Mouse (Mus musculus) forebrain, embryonic 13.5 days (tissue): ENCODE measurements around the gene Avpr2. TPM values are rescaled to one million over a fixed set of nuclear protein-coding genes. Genes with fewer than 3 reads are reported as not detected.

Source experiments
- ATAC-seq: fragments of 200-750 bp; cut with Nextera tagmentation; 2 replicates; pipeline ENCODE4 v1.8.0; 2017
- H3K27ac ChIP-seq: fragments of 300-500 bp; sonication (generic); 2 replicates; pipeline ENCODE4 v1.5.1; 2015; ENCODE audit warnings: inconsistent platforms, mild to moderate bottlenecking, moderate library complexity
- H3K27me3 ChIP-seq: fragments of 300-500 bp; sonication (generic); 2 replicates; pipeline ENCODE4 v1.6.1; 2015; ENCODE audit warnings: mild to moderate bottlenecking, inconsistent platforms
- H3K36me3 ChIP-seq: fragments of 300-500 bp; sonication (generic); 2 replicates; pipeline ENCODE4 v1.6.1; 2015; ENCODE audit warnings: mild to moderate bottlenecking, inconsistent platforms; ENCODE audit not compliant: poor library complexity, severe bottlenecking
- H3K4me1 ChIP-seq: fragments of 300-500 bp; sonication (generic); 2 replicates; pipeline ENCODE4 v1.6.1; 2015; ENCODE audit warnings: inconsistent platforms
- H3K4me2 ChIP-seq: fragments of 300-500 bp; sonication (generic); 2 replicates; pipeline ENCODE4 v1.6.1; 2015; ENCODE audit warnings: inconsistent platforms, mild to moderate bottlenecking, moderate library complexity
- H3K4me3 ChIP-seq: fragments of 300-500 bp; sonication (generic); 2 replicates; pipeline ENCODE4 v1.5.1; 2015; ENCODE audit warnings: mild to moderate bottlenecking, inconsistent platforms
- H3K9ac ChIP-seq: fragments of 300-500 bp; sonication (generic); 2 replicates; pipeline ENCODE4 v1.6.1; 2015; ENCODE audit warnings: mild to moderate bottlenecking, inconsistent platforms
- H3K9me3 ChIP-seq: fragments of 300-500 bp; sonication (generic); replicated peaks from 2 replicates; pipeline ENCODE4 v1.6.1; 2016; ENCODE audit warnings: inconsistent platforms
- WGBS: fragments of 180-500 bp; shearing (Covaris S2); methylation state at CpG from one replicate; pipeline ENCODE4 v1.1.7; 2015; 5-methylcytosine and 5-hydroxymethylcytosine counted together
- polyA plus RNA-seq: library from polyadenylated mRNA; unstranded; fragments of >200 nt; fragmentation: Nextera tagmentation; extraction: Ambion mirVana; gene quantifications from 2 replicates; pipeline ENCODE4 v1.2.1, GENCODE M21; 2015

Avpr2 gene
- polyA plus RNA-seq, 1 experiment from 2014 or later: 0.15 TPM

DNA sequence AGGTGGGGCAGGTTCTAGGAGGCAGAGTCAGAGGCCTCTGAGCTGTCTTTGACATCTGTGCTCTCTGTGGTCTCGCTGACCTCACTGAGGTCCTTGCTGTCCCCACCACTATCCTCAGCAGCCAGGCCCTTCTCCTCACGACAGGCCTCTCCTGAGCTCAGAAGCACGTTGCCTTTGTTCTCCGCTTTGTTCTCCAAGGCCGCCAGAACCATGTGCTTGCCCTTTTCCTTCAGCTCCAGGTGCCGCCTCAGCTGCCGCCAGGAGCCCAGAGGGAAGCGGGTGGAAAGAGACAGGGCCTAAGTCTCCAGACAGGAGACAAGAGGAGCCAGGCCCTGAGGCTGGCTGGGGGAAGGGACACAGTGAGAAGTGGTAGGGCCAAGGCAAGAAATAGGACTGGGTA lies 25.0 kb downstream of the Avpr2 start:
- no peak overlapping the region for H3K9ac ChIP-seq
- H3K4me1 ChIP-seq: peaks cover 11% of the 10 kb centered on the region
- WGBS: 71% methylated on average over 8 of the region's 8 CpGs
- no peak for ATAC-seq
- no peaks in the 10 kb centered on the region for H3K27me3 ChIP-seq
- H3K36me3 ChIP-seq: peaks cover 35% of the 10 kb centered on the region; the same call in 1 of the 2 replicates
- H3K27ac ChIP-seq: no peak overlapping the region
- no peak overlapping the region for H3K4me2 ChIP-seq
- no peaks in the 10 kb centered on the region for H3K9me3 ChIP-seq
- no peak overlapping the region for H3K4me3 ChIP-seq

DNA sequence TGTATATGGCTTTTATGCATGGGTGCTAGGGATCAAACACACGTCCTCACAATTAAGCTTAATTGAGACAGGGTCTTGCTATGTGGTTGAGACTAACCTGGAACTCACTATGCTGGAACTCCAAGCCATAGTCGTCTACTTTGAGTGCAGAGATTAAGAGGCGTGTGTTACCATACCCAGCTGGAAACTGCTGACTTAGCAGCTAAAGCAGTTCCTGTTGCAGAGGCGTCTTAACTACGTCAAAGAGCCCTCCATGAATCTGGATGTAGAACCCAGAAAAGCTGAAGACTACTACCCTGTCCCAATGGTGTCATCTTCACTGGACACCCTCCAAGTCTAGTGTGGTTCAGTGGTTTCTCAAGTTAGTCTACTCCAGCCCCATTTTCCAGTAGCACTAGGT lies 26.7 kb downstream of the Avpr2 start:
- H3K27me3 ChIP-seq: no peaks in the 10 kb centered on the region
- H3K4me2 ChIP-seq: no peak overlapping the region
- whole genome bisulfite sequencing: 90% methylated on average over 5 of the region's 5 CpGs
- peaks cover 35% of the 10 kb centered on the region; the same call in 1 of the 2 replicates for H3K36me3 ChIP-seq
- H3K4me1 ChIP-seq: peaks cover 11% of the 10 kb centered on the region
- no peak overlapping the region for H3K9ac ChIP-seq
- no peak overlapping the region for H3K4me3 ChIP-seq
- no peak for ATAC-seq
- no peaks in the 10 kb centered on the region for H3K9me3 ChIP-seq
- H3K27ac ChIP-seq: no peak overlapping the region

DNA sequence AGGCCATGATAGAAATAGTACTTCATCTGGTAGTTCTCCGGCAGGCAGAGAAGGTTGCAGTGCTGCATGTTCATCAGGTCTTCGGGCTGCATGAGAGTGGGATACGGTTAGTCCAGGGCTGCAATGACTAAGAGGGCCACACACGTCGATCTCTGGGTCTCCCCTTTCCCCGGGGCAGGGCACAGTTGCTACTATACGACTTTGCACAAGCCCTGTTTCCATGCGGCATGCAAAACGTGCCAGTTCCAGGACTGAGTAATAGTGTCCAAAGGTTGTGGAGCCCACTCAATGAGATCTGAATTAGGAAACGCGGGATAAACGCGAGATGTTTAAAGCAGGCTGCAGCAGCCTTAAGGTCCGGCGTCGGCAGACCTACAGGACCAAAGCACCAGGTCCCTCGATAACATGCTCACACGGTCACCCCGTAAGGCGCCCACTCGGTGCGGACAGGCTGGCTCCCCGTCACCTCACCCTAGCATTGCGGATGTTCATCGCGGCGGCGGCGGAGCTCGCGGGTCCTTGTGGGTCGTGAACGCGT lies 29.5 kb downstream of the Avpr2 start:
- Histone ChIP-seq H3K36me3 (peaks cover 35% of the 10 kb centered on the region; the same call in 1 of the 2 replicates), H3K4me3 (peak overlapping the region; percentile 56), H3K9me3 (no peaks in the 10 kb centered on the region), H3K27me3 (no peaks in the 10 kb centered on the region), H3K9ac (peak overlapping the region; percentile 75), H3K4me2 (peak overlapping the region; percentile 67), H3K27ac (peak overlapping the region; percentile 61), H3K4me1 (peaks cover 8% of the 10 kb centered on the region)
- 28% methylated on average over 34 of the region's 34 CpGs for WGBS
- ATAC-seq: peak; percentile 58

DNA sequence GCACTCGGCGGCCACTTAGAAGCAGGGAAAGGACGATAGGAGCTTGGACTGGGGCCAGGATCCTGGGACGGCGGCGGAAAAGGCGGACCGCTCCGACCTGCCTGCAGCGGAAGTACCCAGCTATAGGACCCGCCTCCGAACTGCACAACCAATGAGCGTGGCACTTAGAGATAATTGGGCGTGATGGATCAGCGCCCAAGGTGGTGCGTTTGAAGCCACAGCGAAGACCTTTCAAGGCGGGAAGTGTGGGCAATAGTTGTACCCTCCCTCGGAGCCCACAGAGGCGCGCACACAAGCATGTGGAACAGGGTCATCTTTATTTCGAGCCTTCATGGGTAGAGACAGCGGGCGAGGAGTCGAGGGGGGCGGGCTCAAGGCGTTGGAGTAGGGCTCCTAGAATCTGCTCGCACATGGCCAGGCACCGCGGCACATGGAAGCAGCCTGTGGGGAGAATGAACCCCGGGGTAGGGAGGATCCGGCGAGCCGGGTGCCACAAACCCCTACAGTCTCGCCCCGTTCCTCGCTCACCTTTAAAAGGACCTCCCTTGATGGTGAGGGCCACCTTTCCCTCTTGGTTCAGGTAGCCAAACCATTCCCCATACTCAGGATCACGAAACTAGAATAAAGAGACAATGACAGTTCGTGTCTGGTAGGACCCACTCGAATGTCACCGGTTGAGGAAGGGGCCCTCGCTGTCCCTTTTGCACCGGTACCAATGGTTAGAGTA lies 30.1 kb downstream of the Avpr2 start, which contains the start of the genes Arhgap4 and Naa10:
TSS of gene Arhgap4 (minus strand) at position 48 of the 727 bp plus-strand sequence.
TSS of gene Naa10 (minus strand) at position 122 of the 727 bp plus-strand sequence.
- peak within 1 kb of the TSS; percentile 69 for H3K27ac ChIP-seq
- H3K9ac ChIP-seq: peak within 1 kb of the TSS; percentile 75
- H3K27me3 ChIP-seq: no peaks in the 10 kb centered on the region
- 27% methylated on average over 41 of the region's 43 CpGs for WGBS
- ATAC-seq: peak; percentile 99
- no peaks in the 10 kb centered on the region for H3K9me3 ChIP-seq
- H3K4me3 ChIP-seq: peak within 1 kb of the TSS; percentile 56
- H3K36me3 ChIP-seq: peaks cover 30% of the 10 kb centered on the region; the same call in 1 of the 2 replicates
- H3K4me1 ChIP-seq: peaks cover 8% of the 10 kb centered on the region
- H3K4me2 ChIP-seq: peak within 1 kb of the TSS; percentile 67

DNA sequence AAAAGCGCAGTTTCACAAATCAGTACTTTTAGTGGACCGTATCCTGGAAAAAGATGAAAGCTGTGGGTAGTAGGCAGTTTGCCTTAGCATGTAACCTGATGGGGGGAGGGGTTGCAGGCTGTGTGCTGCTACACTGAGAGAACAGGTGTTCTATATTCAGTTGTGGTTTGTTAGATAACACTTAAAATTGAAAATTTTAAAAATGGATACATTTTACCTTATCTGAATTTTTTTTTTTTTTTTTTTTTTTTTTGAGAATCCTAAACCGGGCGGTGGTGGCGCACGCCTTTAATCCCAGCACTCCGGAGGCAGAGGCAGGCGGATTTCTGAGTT lies 30.6 kb downstream of the Avpr2 start:
- ATAC-seq: no peak
- Histone ChIP-seq H3K27me3 (no peaks in the 10 kb centered on the region), H3K9me3 (no peaks in the 10 kb centered on the region), H3K4me1 (peaks cover 8% of the 10 kb centered on the region), H3K4me3 (peak overlapping the region; percentile 56), H3K27ac (no peak overlapping the region), H3K36me3 (peaks cover 25% of the 10 kb centered on the region; the same call in 1 of the 2 replicates), H3K4me2 (peak overlapping the region; percentile 67), H3K9ac (peak overlapping the region; percentile 54)
- 80% methylated on average over 8 of the region's 8 CpGs for WGBS

DNA sequence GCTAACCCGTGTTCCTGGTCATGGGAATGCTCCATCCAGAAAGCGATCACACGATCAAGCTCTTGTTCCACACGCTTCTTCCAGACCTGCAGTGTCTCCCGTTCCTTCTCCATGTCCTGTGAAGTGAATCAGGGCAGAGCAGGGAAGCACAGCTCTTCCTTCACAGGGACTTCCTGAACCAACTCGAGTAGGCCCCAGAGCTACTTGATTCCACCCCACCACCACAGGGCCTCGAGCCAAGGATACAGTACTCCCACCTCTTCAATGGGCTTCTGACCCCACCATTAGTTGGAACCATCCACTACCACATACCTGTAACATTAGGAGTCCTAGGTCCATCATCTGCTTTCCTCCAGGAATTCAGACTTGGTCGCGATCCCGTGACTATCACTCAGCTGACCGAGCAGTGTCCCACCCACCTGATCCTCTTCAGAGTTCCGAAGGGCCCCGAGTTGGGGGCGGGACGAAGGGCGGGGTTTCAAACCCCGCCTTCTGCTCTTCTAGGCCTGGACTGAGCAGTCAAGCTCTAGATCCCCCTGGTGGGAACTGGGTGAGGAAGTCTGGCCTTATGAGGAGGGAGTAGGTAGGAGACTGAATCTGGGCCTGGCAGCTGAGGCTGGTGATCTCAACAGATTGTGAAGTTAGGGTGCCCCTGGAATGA lies 38.6 kb downstream of the Avpr2 start, which contains the start of gene Renbp:
TSS of gene Renbp (minus strand) at position 449 of the 661 bp plus-strand sequence.
- H3K9me3 ChIP-seq: no peaks in the 10 kb centered on the region
- ATAC-seq: peak; percentile 53; the same call in 1 of the 2 replicates
- 39% methylated on average over 17 of the region's 17 CpGs for WGBS

DNA sequence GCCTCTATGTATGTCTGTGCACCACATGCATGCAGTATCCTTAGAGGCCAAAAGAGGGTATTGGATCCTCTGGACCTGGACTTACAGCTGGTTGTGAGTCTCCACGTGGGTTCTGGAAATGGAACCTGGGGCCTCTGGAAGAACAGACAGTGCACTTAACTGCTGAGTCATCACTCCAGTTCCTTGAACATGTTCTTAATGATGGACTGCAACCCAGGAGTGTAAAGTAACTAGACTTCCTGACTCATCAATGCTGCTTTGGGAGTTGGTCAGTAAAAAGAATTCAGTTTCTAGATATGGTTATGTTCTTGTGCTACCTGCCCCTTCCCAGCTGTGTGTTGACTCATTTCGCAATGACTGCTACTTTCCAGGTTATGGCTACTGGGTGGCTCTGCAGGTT lies 40.0 kb downstream of the Avpr2 start:
- no peak overlapping the region for H3K9ac ChIP-seq
- no peaks in the 10 kb centered on the region for H3K9me3 ChIP-seq
- no peak overlapping the region for H3K4me3 ChIP-seq
- H3K27me3 ChIP-seq: no peaks in the 10 kb centered on the region
- ATAC-seq: no peak
- H3K27ac ChIP-seq: no peak overlapping the region
- H3K36me3 ChIP-seq: no peaks in the 10 kb centered on the region
- H3K4me1 ChIP-seq: no peaks in the 10 kb centered on the region
- no peak overlapping the region for H3K4me2 ChIP-seq
- 82% methylated on average over 2 of the region's 2 CpGs for WGBS

More for the DNA sequence above, 38.6 kb downstream of the Avpr2 start, which contains the start of gene Renbp:
- Histone ChIP-seq H3K4me1 (no peaks in the 10 kb centered on the region), H3K4me2 (peak within 1 kb of the TSS; percentile 32), H3K27ac (no peak within 1 kb of the TSS), H3K36me3 (no peaks in the 10 kb centered on the region), H3K9ac (no peak within 1 kb of the TSS), H3K4me3 (no peak within 1 kb of the TSS), H3K27me3 (no peaks in the 10 kb centered on the region)

DNA sequence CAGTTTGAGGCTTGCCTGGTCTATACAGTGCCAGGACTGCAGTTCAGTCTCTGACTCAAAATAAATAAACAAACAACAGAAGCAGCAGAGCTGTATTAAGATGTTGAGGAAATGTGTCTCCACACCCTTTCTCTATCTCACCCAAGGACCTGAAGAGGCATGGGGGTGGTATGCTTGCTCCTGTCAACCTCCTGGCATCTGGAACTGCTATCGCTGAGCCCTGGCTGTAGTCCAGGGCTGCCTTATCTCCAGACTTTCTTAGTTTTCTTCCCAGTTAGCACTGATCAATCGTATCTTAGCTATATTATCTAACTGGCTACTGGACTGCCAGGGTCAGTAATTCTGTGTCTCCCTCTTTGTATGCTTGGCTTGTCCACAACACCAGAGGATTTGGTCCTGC lies 50.0 kb downstream of the Avpr2 start:
- H3K27me3 ChIP-seq: no peaks in the 10 kb centered on the region
- no peaks in the 10 kb centered on the region for H3K4me1 ChIP-seq
- H3K4me2 ChIP-seq: no peak overlapping the region
- no peak overlapping the region for H3K27ac ChIP-seq
- H3K4me3 ChIP-seq: no peak overlapping the region
- no peaks in the 10 kb centered on the region for H3K9me3 ChIP-seq
- ATAC-seq: no peak
- WGBS: 86% methylated on average over 2 of the region's 2 CpGs
- H3K36me3 ChIP-seq: peaks cover 58% of the 10 kb centered on the region
- H3K9ac ChIP-seq: no peak overlapping the region

DNA sequence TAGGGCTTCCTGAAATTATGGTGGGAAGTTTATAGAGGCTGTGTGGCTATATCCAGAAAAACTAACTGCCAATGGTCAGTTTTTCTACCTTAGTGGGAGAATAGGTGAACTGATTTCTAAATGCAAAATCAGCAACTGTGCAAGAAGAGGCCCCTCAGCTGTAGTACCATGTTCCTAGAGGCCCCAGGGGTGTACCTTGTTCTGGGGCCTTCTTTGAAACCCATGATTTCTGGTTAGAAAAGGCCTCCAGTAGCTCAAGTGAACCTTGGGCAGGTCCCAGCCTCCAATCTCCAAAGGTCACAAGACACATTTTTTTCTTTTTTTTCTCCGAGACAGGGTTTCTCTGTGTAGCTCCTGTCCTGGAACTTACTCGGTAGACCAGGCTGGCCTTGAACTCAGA lies 50.4 kb downstream of the Avpr2 start:
- no peak for ATAC-seq
- no peaks in the 10 kb centered on the region for H3K9me3 ChIP-seq
- H3K27ac ChIP-seq: no peak overlapping the region
- H3K36me3 ChIP-seq: peaks cover 63% of the 10 kb centered on the region
- no peaks in the 10 kb centered on the region for H3K27me3 ChIP-seq
- H3K4me3 ChIP-seq: no peak overlapping the region
- WGBS: 76% methylated on average over 2 of the region's 2 CpGs
- no peaks in the 10 kb centered on the region for H3K4me1 ChIP-seq
- H3K4me2 ChIP-seq: no peak overlapping the region
- H3K9ac ChIP-seq: no peak overlapping the region

Other genes with a start within 250 kb of the Avpr2 start
- gene Pnck, start 232.0 kb upstream of the Avpr2 start, polyA plus RNA-seq: 57.5 and 66.5 TPM in 2 replicates
- 6.2 and 6.4 TPM in 2 replicates for gene Slc6a8, start 219.0 kb upstream of the Avpr2 start, polyA plus RNA-seq
- gene Bcap31, start 175.9 kb upstream of the Avpr2 start, polyA plus RNA-seq: 111 and 115 TPM in 2 replicates
- gene Abcd1, start 175.5 kb upstream of the Avpr2 start, polyA plus RNA-seq: 9.6 and 9.7 TPM in 2 replicates
- 0.03 and 0.10 TPM in 2 replicates for gene Plxnb3, start 135.0 kb upstream of the Avpr2 start, polyA plus RNA-seq
- 1.7 and 1.8 TPM in 2 replicates for gene Srpk3, start 117.7 kb upstream of the Avpr2 start, polyA plus RNA-seq
- 205 and 225 TPM in 2 replicates for gene Idh3g, start 105.2 kb upstream of the Avpr2 start, polyA plus RNA-seq
- gene Ssr4, start 105.1 kb upstream of the Avpr2 start, polyA plus RNA-seq: 129 and 133 TPM in 2 replicates
- gene Pdzd4, start 67.1 kb upstream of the Avpr2 start, polyA plus RNA-seq: 3.1 and 3.5 TPM in 2 replicates
- 42.7 and 45.4 TPM in 2 replicates for gene L1cam, start 4.0 kb downstream of the Avpr2 start, polyA plus RNA-seq
- gene Arhgap4, start 29.8 kb downstream of the Avpr2 start, polyA plus RNA-seq: 1.7 and 2.0 TPM in 2 replicates
- 127 and 132 TPM in 2 replicates for gene Naa10, start 29.8 kb downstream of the Avpr2 start, polyA plus RNA-seq
- 7.2 and 8.9 TPM in 2 replicates for gene Renbp, start 38.7 kb downstream of the Avpr2 start, polyA plus RNA-seq
- gene Hcfc1, start 74.3 kb downstream of the Avpr2 start, polyA plus RNA-seq: 59.4 and 68.9 TPM in 2 replicates
- gene Irak1, start 131.8 kb downstream of the Avpr2 start, polyA plus RNA-seq: 38.9 and 39.4 TPM in 2 replicates
- not detected in 2 replicates for gene Opn1mw, start 235.4 kb downstream of the Avpr2 start, polyA plus RNA-seq
- gene Mecp2, start 243.3 kb downstream of the Avpr2 start, polyA plus RNA-seq: 17.7 and 18.3 TPM in 2 replicates